In genomic region chr1:35986666-35987065, GRCm38 (mm10) we compare ENCODE assay signal across 25 mouse cellular contexts.
DNase-seq lines count a peak whose midpoint lies in the region; ATAC-seq and TF ChIP-seq lines count a peak whose summit lies in the region.
"Had no signal": no experiment of that assay in that cellular context is flagged by ENCODE, and none has a peak within 500 bp of the region (broad histone marks: within the 10 kb centered on the region; RNA-seq: fewer than 3 reads in every experiment).

No protein-coding gene starts in this region.

- no peaks in the 10 kb centered on the region for H3K27me3 ChIP-seq in limb, embryonic 13.5 days
- H3K27me3 ChIP-seq: forebrain, embryonic 13.5 days; intestine, embryonic 15.5 days; liver, embryonic 12.5 days; midbrain, embryonic 15.5 days; neural tube, embryonic 13.5 days had no signal

- no peak overlapping the region for H3K4me3 ChIP-seq in embryonic fibroblast, embryonic 13.5 days (ENCODE audit: insufficient read depth, low read length)
- H3K4me3 ChIP-seq in limb, embryonic 13.5 days, result no peak overlapping the region
- H3K4me3 ChIP-seq: forebrain, embryonic 13.5 days; hindbrain, embryonic 10.5 days; intestine, embryonic 15.5 days; liver, embryonic 12.5 days; megakaryocyte, embryonic 14.5 days; midbrain, embryonic 15.5 days; neural tube, embryonic 13.5 days had no signal

- WGBS in limb, embryonic 13.5 days, result 47% methylated on average over 8 of the region's 8 CpGs

- no peak overlapping the region for H3K9ac ChIP-seq in limb, embryonic 13.5 days
- H3K9ac ChIP-seq: forebrain, embryonic 13.5 days; intestine, embryonic 15.5 days; liver, embryonic 12.5 days; midbrain, embryonic 15.5 days; neural tube, embryonic 13.5 days had no signal

- H3K27ac ChIP-seq in embryonic fibroblast, embryonic 13.5 days (ENCODE audit: insufficient read depth, low read length), result peak overlapping the region; percentile 87
- peak overlapping the region; percentile 75 for H3K27ac ChIP-seq in limb, embryonic 13.5 days
- H3K27ac ChIP-seq: forebrain, embryonic 13.5 days; hindbrain, embryonic 10.5 days; intestine, embryonic 15.5 days; liver, embryonic 12.5 days; midbrain, embryonic 15.5 days; neural tube, embryonic 13.5 days had no signal

- TF ChIP-seq POLR2A in embryonic fibroblast, embryonic 13.5 days (IDR thresholded peaks at IDR 0.05; ENCODE audit: low read depth, low read length), result no peak

- no peak overlapping the region for H3K4me2 ChIP-seq in limb, embryonic 13.5 days (replicated peaks)
- H3K4me2 ChIP-seq: forebrain, embryonic 13.5 days; heart, embryonic 11.5 days; intestine, embryonic 15.5 days; liver, embryonic 12.5 days; midbrain, embryonic 15.5 days; neural tube, embryonic 13.5 days had no signal

- H3K9me3 ChIP-seq in limb, embryonic 13.5 days, result peaks cover 15% of the 10 kb centered on the region
- H3K9me3 ChIP-seq: intestine, embryonic 15.5 days had no signal

- no peak for TF ChIP-seq CTCF in embryonic fibroblast, embryonic 13.5 days (IDR thresholded peaks at IDR 0.05; ENCODE audit: borderline replicate concordance, insufficient read depth, low read length)

- H3K4me1 ChIP-seq in embryonic fibroblast, embryonic 13.5 days (ENCODE audit: control insufficient read depth, insufficient read depth, low read length), result no peaks in the 10 kb centered on the region
- H3K4me1 ChIP-seq in limb, embryonic 13.5 days, result peaks cover 14% of the 10 kb centered on the region
- H3K4me1 ChIP-seq: hindbrain, embryonic 10.5 days; intestine, embryonic 15.5 days; liver, embryonic 12.5 days; midbrain, embryonic 15.5 days; neural tube, embryonic 13.5 days had no signal

- no peaks in the 10 kb centered on the region for H3K36me3 ChIP-seq in limb, embryonic 13.5 days
- H3K36me3 ChIP-seq: hindbrain, embryonic 10.5 days; intestine, embryonic 15.5 days; liver, embryonic 12.5 days; midbrain, embryonic 15.5 days had no signal

- ATAC-seq in limb, embryonic 13.5 days (ENCODE audit: low FRiP score, low read depth), result peak; percentile 52; the same call in 1 of the 2 replicates
- no peak for ATAC-seq in megakaryocyte progenitor cell, adult 5-6 weeks (replicated peaks; ENCODE audit: poor library complexity)
- ATAC-seq: forebrain, embryonic 13.5 days; hindbrain, embryonic 16.5 days; intestine, embryonic 15.5 days; liver, embryonic 12.5 days; midbrain, embryonic 15.5 days had no signal

- DNase-seq in 3T3-L1 (ENCODE audit: low read depth, low spot score), result peak; percentile 83
- peak; percentile 25 for DNase-seq in ZHBTc4 (ENCODE audit: low read depth, low spot score)
- DNase-seq in layer of hippocampus, adult 11-12 months (ENCODE audit: low spot score), result no peak
- no peak for DNase-seq in layer of hippocampus, postnatal 14 days (ENCODE audit: low spot score in 2 of 2)
- DNase-seq: adrenal gland, adult 2 months; cerebellum, adult 11 months; cerebellum, postnatal 10 days; kidney, adult 9 months; kidney, postnatal 14 days; lung, adult 18-20 months; retina, postnatal 1 day; right cerebral cortex, postnatal 25 days; thymus, postnatal 36 days had no signal

Comparison
In these comparisons a context has a peak if more than half of its experiments do, and no peak if none do; other contexts are left out.
1. DNase-seq: peak in 3T3-L1 (single experiment) and ZHBTc4 (single experiment); none in layer of hippocampus, adult 11-12 months (single experiment) and layer of hippocampus, postnatal 14 days (0 of 2).